Mouse (Mus musculus): ENCODE data around the gene Chsy1.
A peak's percentile ranks its signal among the peaks of the same experiment; 100 is the strongest.

The Chsy1 gene

DNA sequence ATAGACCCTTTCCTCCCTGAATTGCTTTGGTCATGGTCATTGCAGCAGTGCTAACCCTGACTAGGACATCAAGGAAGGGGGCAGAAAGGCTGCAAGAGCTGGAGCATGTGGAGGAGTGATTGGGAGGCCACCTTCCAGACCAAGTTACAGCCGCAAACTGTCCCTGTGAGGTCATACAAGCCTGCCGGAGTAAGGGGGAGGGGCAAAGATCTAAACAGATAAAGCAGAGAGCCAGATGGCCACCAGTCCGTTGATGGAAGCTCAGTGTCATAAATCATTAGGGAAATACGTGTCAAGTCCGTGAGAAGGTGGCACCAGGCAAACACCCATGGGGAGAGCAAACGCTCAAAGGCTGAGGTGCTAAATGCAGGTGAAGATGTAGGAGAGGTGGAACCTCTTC, 105.2 kb downstream of the Chsy1 start:
- DNase-seq (ENCODE audit: low spot score): peak; percentile 79

DNA sequence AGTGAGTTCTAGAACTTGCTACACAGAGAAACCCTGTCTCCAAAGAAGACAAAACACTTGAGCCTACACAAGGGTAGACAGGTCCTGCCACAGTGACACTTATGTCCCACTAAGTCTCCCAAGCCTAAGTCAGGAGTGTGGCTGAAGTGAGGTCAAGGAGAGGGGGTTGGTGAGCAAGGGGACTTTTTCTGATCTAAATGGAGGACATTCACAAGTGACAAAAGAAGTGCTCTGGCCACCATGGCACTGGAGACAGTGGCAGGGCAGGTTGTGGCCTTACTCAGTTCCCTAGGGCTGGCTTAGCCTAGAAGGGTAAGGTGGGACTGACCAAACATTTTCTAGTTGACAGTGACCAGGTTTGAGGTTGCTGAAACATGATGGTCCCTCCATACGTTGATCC, 106.6 kb downstream of the Chsy1 start:
- no peak for DNase-seq (ENCODE audit: low spot score)

DNA sequence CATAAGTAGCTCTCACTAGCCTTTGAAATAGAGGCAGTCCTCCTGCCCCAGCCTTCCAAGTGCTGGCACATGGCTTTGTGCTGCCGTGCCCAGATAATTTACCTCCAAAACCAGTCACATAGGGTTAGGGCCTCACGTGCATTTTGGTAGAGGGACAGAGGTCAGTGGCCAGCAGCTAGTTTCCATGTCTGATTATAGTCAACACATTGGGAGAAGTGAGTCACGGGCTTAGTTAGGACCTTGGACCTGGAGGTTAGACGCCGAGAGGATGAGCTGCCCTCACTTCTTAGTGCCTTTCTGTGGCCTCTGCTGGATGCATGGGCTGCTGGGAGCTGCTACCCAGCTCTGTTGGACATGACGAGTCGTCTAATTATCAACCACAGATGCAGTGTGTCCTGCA, 107.7 kb downstream of the Chsy1 start:
- DNase-seq (ENCODE audit: low spot score): no peak

DNA sequence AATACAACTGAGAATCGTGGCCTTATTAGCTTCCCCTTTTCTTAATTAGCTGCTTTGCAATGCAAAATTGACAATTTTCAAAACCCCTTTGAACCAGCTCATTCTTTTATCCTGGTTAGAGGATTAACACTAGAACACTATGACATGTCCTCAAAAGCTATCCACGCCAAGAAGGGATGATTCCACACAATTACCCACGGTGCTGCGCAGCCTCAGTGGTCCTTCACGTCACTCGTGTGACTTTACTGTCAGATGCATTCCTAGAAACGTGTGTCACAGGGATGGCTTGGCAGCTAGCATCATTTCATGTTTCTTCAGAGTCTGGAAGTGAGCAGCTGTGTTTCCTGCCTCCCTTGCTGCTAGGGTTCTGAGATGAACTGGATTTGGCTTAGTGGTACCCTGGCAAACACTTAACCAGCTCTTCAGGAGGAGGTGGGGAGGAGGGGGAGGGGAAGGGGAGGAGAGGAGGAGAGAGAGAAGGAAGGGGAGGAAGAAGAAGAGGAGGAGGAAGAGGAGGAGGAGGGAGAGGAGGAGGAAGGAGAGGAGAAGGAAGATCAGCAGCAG, 108.3 kb downstream of the Chsy1 start:
- no peak for DNase-seq (ENCODE audit: low spot score)

DNA sequence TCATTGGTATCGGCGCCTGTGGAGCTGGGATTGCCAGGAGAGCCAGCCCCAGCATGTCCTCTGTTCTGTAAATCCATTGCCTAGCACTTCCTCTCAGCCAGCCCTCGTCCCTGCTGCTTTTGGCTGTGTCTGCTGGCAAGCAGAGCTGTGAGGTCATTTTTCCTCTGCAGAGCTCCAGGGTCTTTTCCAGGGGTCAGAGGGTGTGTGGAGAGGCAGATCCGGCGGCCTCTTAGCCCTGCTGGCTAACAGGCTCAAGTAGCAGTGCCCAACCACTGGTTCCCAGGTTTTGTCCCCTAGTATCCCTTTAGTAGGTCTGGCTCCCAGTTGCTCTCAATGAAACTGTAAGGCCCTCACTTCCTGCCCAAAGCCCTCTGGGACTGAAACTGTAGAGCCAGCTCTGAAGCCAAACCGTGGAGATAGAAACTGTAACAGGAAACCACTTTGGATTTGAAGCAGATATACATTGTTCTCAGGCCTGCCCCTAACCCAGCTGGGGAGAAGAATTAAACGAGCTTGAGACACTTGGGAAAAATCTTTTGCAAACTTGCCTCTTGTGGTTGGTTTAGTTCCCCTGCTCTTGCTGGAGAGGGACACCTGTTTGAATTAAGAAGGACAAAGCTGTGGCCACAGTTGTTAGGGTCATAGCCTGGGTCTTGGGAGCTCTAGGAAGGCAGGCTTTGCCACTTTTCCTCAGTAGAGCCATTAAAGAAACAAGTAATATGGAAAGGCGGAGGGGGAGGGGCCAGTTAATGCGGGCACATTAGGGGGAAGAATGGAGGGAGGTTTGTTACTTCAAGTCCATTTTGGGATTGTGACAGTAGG, 109.1 kb downstream of the Chsy1 start:
- peak; percentile 49 for DNase-seq (ENCODE audit: low spot score)

DNA sequence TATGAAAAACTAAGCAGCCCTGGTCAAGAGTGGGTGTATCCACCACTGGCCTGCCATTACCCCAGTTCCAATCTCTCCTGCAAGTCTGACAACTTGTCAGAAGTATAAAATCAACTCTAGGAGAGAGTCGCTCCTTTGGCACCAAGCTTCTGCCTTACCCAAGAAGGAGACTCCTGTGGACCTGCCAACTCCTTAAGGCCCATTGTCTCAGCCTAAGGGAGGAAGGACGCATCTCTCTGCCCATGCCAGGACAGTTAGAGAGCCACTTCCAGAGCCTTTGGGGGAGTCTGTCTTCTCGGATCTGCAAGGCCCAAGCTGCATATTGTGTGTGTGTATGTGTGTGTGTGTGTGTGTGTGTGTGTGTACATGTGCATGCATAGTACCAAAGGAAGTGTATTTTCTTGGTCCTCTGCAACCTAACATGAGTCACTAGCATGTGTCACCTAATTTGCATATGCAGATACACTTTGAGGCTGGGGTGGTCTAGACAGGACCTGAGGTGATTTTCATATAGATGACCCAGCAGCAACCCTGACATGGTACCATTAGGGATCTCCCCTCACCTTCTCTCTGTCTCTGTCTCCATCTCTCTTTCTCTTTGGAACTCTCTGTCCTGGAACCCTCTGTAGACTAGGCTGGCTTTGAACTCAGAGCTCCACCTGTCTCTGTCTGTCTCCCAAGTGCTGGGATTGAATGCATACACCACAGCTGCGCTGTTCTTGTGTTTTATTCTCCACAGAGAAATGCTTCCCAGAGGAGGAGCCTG, 109.9 kb downstream of the Chsy1 start:
- DNase-seq (ENCODE audit: low spot score): no peak

DNA sequence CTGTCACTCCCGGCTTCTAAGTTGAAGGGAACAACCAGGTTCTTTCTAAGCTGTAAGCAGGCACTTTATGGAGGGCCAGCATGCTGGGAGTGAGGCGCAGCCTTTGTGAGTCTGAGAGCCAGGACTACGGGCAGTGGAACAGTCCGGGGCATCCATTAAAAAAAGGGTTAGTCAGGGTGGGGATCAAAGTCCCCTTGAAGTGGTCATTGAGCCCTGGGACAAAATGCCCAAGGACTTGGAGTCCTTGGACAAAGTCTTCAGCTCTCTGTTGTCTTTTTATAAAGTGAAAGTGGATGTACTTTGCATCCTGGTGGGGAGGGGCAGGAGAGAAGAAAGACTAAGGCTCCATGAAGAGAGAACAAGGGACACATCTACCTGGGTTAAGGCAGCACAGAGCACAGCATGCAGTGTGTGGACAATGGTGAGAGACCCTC, 110.5 kb downstream of the Chsy1 start:
- no peak for DNase-seq (ENCODE audit: low spot score)

DNA sequence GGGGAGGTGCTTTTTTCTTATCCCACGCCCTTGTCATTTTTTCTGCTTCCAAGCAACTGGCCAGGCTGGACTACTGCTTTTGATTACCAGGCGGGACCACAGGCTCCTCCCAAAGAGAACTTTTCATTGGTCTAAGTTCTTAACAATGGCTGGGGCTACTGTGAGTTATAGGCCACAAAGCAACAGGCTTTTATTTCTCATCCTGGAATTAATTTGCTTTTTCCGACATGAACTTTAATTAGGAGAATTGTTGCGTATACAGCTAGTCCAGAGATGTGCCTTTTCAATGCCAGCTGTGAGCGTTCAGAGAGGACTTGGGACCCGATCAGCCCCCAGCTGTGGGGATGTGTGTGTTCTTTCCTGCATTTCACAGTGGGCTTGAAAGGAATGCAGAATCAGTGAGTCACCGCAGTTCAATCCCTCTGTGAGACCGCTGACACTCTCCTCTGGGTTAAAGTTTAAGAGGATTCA, 113.3 kb downstream of the Chsy1 start:
- no peak for DNase-seq (ENCODE audit: low spot score)

Data from MN1 (cell line).